Mouse (Mus musculus) frontal cortex, postnatal 36 days (tissue): ENCODE data around the gene Chil4.
"Not testable (repeated sequence)": the region's sequence is repeated elsewhere in the genome, so short reads cannot be mapped to it uniquely, and the experiment has no call there.

Source experiments
- DNase-seq, 2 experiments: peaks; one replicate each; pipeline ENCODE4 v3.0.0; 2022; ENCODE audit warnings: low spot score in 2 of 2

Chil4 gene

GRCm38 (mm10) chr3:106219407-106219806, at the start of gene Chil4:
Gene Chil4 (minus strand): TSS chr3:106219507.
- DNase-seq = no peak

GRCm38 (mm10) chr3:106265854-106266253, 46.5 kb upstream of the Chil4 start:
- no peak for DNase-seq

- DNase-seq = no peak
These were observed 45.5 kb upstream of the Chil4 start for GRCm38 (mm10) chr3:106264854-106265253.

GRCm38 (mm10) chr3:106257076-106257475, 37.8 kb upstream of the Chil4 start:
- DNase-seq = not testable (repeated sequence)

GRCm38 (mm10) chr3:106252719-106253118, 33.4 kb upstream of the Chil4 start:
- no peak for DNase-seq

GRCm38 (mm10) chr3:106250763-106251399, 31.6 kb upstream of the Chil4 start:
- not testable (repeated sequence) for DNase-seq

GRCm38 (mm10) chr3:106247369-106247768, 28.1 kb upstream of the Chil4 start:
- DNase-seq = not testable (repeated sequence)

GRCm38 (mm10) chr3:106240210-106240609, 20.9 kb upstream of the Chil4 start:
- not testable (repeated sequence) for DNase-seq

- no peak for DNase-seq
These were observed 20.0 kb upstream of the Chil4 start for GRCm38 (mm10) chr3:106239196-106239791.

- DNase-seq = not testable (repeated sequence)
These were observed 4.1 kb upstream of the Chil4 start for GRCm38 (mm10) chr3:106223391-106223790.

GRCm38 (mm10) chr3:106221625-106222265, 2.4 kb upstream of the Chil4 start:
- no peak for DNase-seq

- not testable (repeated sequence) for DNase-seq
These were observed 888 bp downstream of the Chil4 start for GRCm38 (mm10) chr3:106218284-106218954.

GRCm38 (mm10) chr3:106198030-106198429, 21.3 kb downstream of the Chil4 start:
- DNase-seq = not testable (repeated sequence)

- DNase-seq = not testable (repeated sequence)
These were observed 22.1 kb downstream of the Chil4 start for GRCm38 (mm10) chr3:106197246-106197645.

- DNase-seq = no peak
These were observed 23.0 kb downstream of the Chil4 start for GRCm38 (mm10) chr3:106196276-106196675.

- no peak for DNase-seq
These were observed 23.8 kb downstream of the Chil4 start for GRCm38 (mm10) chr3:106195486-106195885.

- no peak for DNase-seq
These were observed 31.3 kb downstream of the Chil4 start for GRCm38 (mm10) chr3:106187991-106188390.

- no peak for DNase-seq
These were observed 41.7 kb downstream of the Chil4 start for GRCm38 (mm10) chr3:106177509-106178189.

- not testable (repeated sequence) for DNase-seq
These were observed 44.3 kb downstream of the Chil4 start for GRCm38 (mm10) chr3:106174971-106175370.

GRCm38 (mm10) chr3:106172506-106172905, 46.8 kb downstream of the Chil4 start:
- not testable (repeated sequence) for DNase-seq

- no peak for DNase-seq
These were observed 48.1 kb downstream of the Chil4 start for GRCm38 (mm10) chr3:106171135-106171731.
